Mouse (Mus musculus): ENCODE data around the gene Jdp2. TPM values are rescaled to one million over a fixed set of nuclear protein-coding genes. Genes with fewer than 3 reads are reported as not detected.

Gene Jdp2
- polyA plus RNA-seq, 1 experiment: 8.2 TPM

DNA sequence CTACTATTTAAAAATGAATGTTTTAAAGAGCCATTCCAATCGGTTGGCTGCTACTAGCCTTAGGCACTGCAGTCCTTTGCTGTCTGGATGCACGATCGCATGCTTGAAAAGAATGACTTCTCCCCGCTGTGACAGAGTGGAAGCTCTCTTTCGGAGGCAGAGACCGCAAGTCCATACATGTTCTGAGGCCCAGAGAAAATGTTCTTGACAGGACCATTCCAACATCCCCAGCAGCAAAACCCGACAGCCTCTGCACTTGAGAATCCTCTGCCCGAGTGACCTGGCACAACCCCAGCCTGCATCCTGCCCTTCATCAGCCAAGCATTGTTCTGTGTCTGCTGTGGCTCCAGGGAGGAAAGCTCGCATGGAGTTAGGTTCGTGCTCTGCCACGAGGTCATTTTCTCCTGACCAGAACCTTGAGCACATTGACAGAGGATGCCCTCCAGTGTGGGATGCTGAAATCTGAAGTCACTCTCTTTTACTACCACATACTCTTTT, 13.0 kb upstream of the Jdp2 start:
- H3K4me3 ChIP-seq (ENCODE audit: low read depth, low read length): no peak overlapping the region
- TF ChIP-seq POLR2A (IDR thresholded peaks at IDR 0.05; ENCODE audit: low read depth, low read length) (no peak), CTCF (IDR thresholded peaks at IDR 0.05; ENCODE audit: extremely low read depth, insufficient read length, insufficient replicate concordance, low read depth, low read length) (no peak)
- H3K27me3 ChIP-seq (ENCODE audit: control insufficient read depth, insufficient read depth, low read length): no peaks in the 10 kb centered on the region
- H3K36me3 ChIP-seq (ENCODE audit: control insufficient read depth, insufficient read depth, low read length): no peaks in the 10 kb centered on the region
- peaks cover 6% of the 10 kb centered on the region; the same call in 1 of the 2 replicates for H3K4me1 ChIP-seq (ENCODE audit: control insufficient read depth, insufficient read depth, insufficient read length, low read length)
- 81% methylated on average over 11 of the region's 11 CpGs for WGBS
- H3K27ac ChIP-seq (ENCODE audit: insufficient read depth, low read depth, low read length): no peak overlapping the region

- 67% methylated on average over 5 of the region's 5 CpGs for WGBS
- H3K27ac ChIP-seq (ENCODE audit: insufficient read depth, low read depth, low read length): no peak overlapping the region
Observed at GRCm38 (mm10) chr12:85589870-85590382, 8.9 kb upstream of the Jdp2 start.

GRCm38 (mm10) chr12:85592943-85593342, 5.9 kb upstream of the Jdp2 start:
- no peaks in the 10 kb centered on the region for H3K36me3 ChIP-seq (ENCODE audit: control insufficient read depth, insufficient read depth, low read length)
- H3K4me3 ChIP-seq (ENCODE audit: low read depth, low read length): no peak overlapping the region
- peaks cover 5% of the 10 kb centered on the region for H3K4me1 ChIP-seq (ENCODE audit: control insufficient read depth, insufficient read depth, insufficient read length, low read length)
- H3K27ac ChIP-seq (ENCODE audit: insufficient read depth, low read depth, low read length): no peak overlapping the region
- no peaks in the 10 kb centered on the region for H3K27me3 ChIP-seq (ENCODE audit: control insufficient read depth, insufficient read depth, low read length)
- TF ChIP-seq POLR2A (IDR thresholded peaks at IDR 0.05; ENCODE audit: low read depth, low read length): no peak
- TF ChIP-seq CTCF (IDR thresholded peaks at IDR 0.05; ENCODE audit: extremely low read depth, insufficient read length, insufficient replicate concordance, low read depth, low read length): no peak
- WGBS: 61% methylated on average over 9 of the region's 9 CpGs

More at GRCm38 (mm10) chr12:85589870-85590382, 8.9 kb upstream of the Jdp2 start:
- Histone ChIP-seq H3K4me1 (ENCODE audit: control insufficient read depth, insufficient read depth, insufficient read length, low read length) (peaks cover 6% of the 10 kb centered on the region; the same call in 1 of the 2 replicates), H3K4me3 (ENCODE audit: low read depth, low read length) (no peak overlapping the region), H3K27me3 (ENCODE audit: control insufficient read depth, insufficient read depth, low read length) (no peaks in the 10 kb centered on the region), H3K36me3 (ENCODE audit: control insufficient read depth, insufficient read depth, low read length) (no peaks in the 10 kb centered on the region)
- TF ChIP-seq CTCF (IDR thresholded peaks at IDR 0.05; ENCODE audit: extremely low read depth, insufficient read length, insufficient replicate concordance, low read depth, low read length): no peak
- TF ChIP-seq POLR2A (IDR thresholded peaks at IDR 0.05; ENCODE audit: low read depth, low read length): no peak

DNA sequence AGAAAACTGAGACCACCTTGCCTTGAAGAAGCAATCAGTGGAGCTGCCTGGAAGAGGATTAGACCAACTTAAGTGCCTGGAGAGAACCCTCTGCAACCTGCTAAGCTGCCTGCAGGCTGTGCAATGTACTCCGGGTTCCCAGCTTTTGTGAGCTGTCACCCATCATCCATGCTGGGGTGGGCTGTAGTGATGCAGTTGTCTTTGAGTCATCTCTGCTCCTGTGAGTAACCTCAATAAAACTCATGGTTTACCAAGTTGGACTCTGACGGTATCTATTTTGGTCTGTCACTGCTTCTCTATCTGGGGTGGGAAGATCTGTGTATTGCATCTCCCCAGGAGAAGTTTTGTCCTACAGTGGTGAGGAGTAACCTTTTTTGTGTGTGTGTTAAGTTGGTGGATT, 4.4 kb upstream of the Jdp2 start:
- H3K27ac ChIP-seq (ENCODE audit: insufficient read depth, low read depth, low read length): no peak overlapping the region
- 90% methylated on average over 2 of the region's 2 CpGs for WGBS
- H3K4me1 ChIP-seq (ENCODE audit: control insufficient read depth, insufficient read depth, insufficient read length, low read length): peaks cover 6% of the 10 kb centered on the region
- peaks cover under 1% of the 10 kb centered on the region; the same call in 1 of the 2 replicates for H3K27me3 ChIP-seq (ENCODE audit: control insufficient read depth, insufficient read depth, low read length)
- H3K36me3 ChIP-seq (ENCODE audit: control insufficient read depth, insufficient read depth, low read length): no peaks in the 10 kb centered on the region
- no peak overlapping the region for H3K4me3 ChIP-seq (ENCODE audit: low read depth, low read length)
- TF ChIP-seq CTCF (IDR thresholded peaks at IDR 0.05; ENCODE audit: extremely low read depth, insufficient read length, insufficient replicate concordance, low read depth, low read length) (no peak), POLR2A (IDR thresholded peaks at IDR 0.05; ENCODE audit: low read depth, low read length) (no peak)

DNA sequence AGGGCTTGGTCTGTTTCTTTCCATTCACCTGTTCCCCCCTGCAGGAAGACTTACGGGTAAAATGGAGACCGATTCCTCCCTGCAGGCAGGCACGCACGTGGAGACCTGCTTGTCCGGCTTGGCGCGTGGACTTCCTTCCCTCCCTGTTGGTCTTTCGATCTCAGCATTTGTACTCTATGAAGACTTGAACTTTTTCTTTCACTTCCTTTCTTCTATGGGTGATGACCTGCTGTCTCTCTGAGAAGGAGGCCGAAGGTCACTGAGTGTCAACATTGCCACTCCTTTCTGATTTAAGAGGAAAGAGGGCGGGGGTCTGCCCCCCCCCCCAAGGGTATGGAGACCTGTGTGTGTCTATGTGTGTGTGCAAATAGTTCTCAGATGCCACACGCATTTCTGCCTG, 774 bp upstream of the Jdp2 start:
- H3K27me3 ChIP-seq (ENCODE audit: control insufficient read depth, insufficient read depth, low read length): peaks cover 3% of the 10 kb centered on the region; the same call in 1 of the 2 replicates
- no peak for TF ChIP-seq CTCF (IDR thresholded peaks at IDR 0.05; ENCODE audit: extremely low read depth, insufficient read length, insufficient replicate concordance, low read depth, low read length)
- TF ChIP-seq POLR2A (IDR thresholded peaks at IDR 0.05; ENCODE audit: low read depth, low read length): no peak
- H3K36me3 ChIP-seq (ENCODE audit: control insufficient read depth, insufficient read depth, low read length): no peaks in the 10 kb centered on the region
- H3K4me1 ChIP-seq (ENCODE audit: control insufficient read depth, insufficient read depth, insufficient read length, low read length): peaks cover 9% of the 10 kb centered on the region
- H3K27ac ChIP-seq (ENCODE audit: insufficient read depth, low read depth, low read length): peak overlapping the region; percentile 86
- peak overlapping the region; percentile 84 for H3K4me3 ChIP-seq (ENCODE audit: low read depth, low read length)
- WGBS: 13% methylated on average over 11 of the region's 11 CpGs

DNA sequence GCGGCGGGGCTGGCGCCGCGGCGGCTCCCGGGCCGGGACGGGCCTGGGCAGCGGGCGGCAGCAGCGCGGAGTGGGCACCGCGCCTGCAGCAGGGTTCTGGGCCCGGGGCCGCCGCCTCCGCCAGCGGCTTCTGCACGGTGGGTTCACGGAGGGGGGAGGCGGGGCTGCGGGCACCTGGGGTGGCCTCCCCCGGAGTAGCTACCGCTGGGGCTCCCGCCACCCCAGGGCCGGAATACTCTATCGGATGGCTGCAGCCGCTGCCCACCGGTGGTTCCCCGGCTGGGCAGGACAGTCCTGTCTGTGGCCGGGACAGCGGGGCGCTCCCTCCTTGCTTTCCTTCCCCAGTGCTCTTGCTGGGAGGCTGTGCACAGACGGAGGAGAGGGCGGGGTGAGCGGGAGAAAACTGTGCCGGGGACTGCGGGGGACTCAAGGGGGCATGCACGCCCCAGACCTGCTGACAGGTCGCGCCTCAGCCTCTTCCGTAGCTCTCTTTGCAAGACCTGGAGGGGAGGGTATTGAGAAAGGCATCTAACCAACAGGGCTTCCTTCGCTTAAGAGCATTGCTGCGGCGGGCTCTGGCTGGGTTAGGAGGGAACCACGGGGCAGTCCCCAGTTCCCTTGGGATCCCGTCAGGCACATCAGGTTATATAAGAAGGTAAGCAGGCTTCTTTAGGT, 788 bp downstream of the Jdp2 start:
- 6% methylated on average over 33 of the region's 49 CpGs for WGBS

DNA sequence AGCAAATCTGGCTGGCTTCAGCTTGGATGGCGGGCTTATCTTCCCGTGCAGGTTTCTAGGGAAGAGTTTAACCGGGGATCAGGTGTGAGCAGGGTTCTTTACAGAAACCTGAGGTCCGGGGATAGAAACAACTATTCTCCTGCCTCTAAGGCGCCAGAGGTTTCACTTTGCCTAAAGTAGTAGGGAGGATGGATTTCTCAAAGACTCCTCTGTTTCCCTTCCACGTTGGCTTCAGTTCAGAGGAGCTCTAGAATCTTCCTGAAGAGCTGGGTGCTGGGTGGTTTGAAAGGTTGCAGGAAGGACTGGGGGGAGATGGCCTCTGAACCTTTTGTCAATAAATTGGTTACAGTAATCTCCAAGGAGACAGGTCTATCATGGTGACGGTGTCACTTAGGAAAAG, 1.8 kb downstream of the Jdp2 start:
- Histone ChIP-seq H3K4me1 (ENCODE audit: control insufficient read depth, insufficient read depth, insufficient read length, low read length) (peaks cover 9% of the 10 kb centered on the region), H3K27ac (ENCODE audit: insufficient read depth, low read depth, low read length) (no peak overlapping the region), H3K4me3 (ENCODE audit: low read depth, low read length) (peak overlapping the region; percentile 84), H3K36me3 (ENCODE audit: control insufficient read depth, insufficient read depth, low read length) (no peaks in the 10 kb centered on the region), H3K27me3 (ENCODE audit: control insufficient read depth, insufficient read depth, low read length) (peaks cover 3% of the 10 kb centered on the region; the same call in 1 of the 2 replicates)
- WGBS: 30% methylated on average over 7 of the region's 7 CpGs
- TF ChIP-seq POLR2A (IDR thresholded peaks at IDR 0.05; ENCODE audit: low read depth, low read length) (no peak), CTCF (IDR thresholded peaks at IDR 0.05; ENCODE audit: extremely low read depth, insufficient read length, insufficient replicate concordance, low read depth, low read length) (no peak)

More for the DNA sequence above, 788 bp downstream of the Jdp2 start:
- H3K36me3 ChIP-seq (ENCODE audit: control insufficient read depth, insufficient read depth, low read length): no peaks in the 10 kb centered on the region
- H3K4me3 ChIP-seq (ENCODE audit: low read depth, low read length): peak overlapping the region; percentile 84
- peaks cover 3% of the 10 kb centered on the region; the same call in 1 of the 2 replicates for H3K27me3 ChIP-seq (ENCODE audit: control insufficient read depth, insufficient read depth, low read length)
- peak overlapping the region; percentile 18; the same call in 1 of the 2 replicates for H3K27ac ChIP-seq (ENCODE audit: insufficient read depth, low read depth, low read length)
- H3K4me1 ChIP-seq (ENCODE audit: control insufficient read depth, insufficient read depth, insufficient read length, low read length): peaks cover 9% of the 10 kb centered on the region
- no peak for TF ChIP-seq CTCF (IDR thresholded peaks at IDR 0.05; ENCODE audit: extremely low read depth, insufficient read length, insufficient replicate concordance, low read depth, low read length)
- TF ChIP-seq POLR2A (IDR thresholded peaks at IDR 0.05; ENCODE audit: low read depth, low read length): no peak

All from small intestine, adult 2 months (tissue).